Mouse (Mus musculus) liver, embryonic 12.5 days (tissue): ENCODE results near the gene CK137956. TPM values are rescaled to one million over a fixed set of nuclear protein-coding genes. Genes with fewer than 3 reads are reported as not detected.

Experiments used
- ATAC-seq: fragments of 200-750 bp; cut with Nextera tagmentation; 2 replicates; pipeline ENCODE4 v1.8.0; 2017; ENCODE audit warnings: moderate number of reproducible peaks, mild to moderate bottlenecking, moderate library complexity
- H3K27ac ChIP-seq: fragments of 300-500 bp; sonication (generic); 2 replicates; pipeline ENCODE4 v1.5.1; 2016; ENCODE audit warnings: mild to moderate bottlenecking
- H3K27me3 ChIP-seq: fragments of 300-500 bp; sonication (generic); replicated peaks from 2 replicates; pipeline ENCODE4 v1.6.1; 2016; ENCODE audit warnings: mild to moderate bottlenecking, moderate library complexity
- H3K36me3 ChIP-seq: fragments of 300-500 bp; sonication (generic); 2 replicates; pipeline ENCODE4 v1.6.1; 2016; ENCODE audit warnings: mild to moderate bottlenecking, moderate library complexity
- H3K4me1 ChIP-seq: fragments of 300-500 bp; sonication (generic); 2 replicates; pipeline ENCODE4 v1.6.1; 2016
- H3K4me2 ChIP-seq: fragments of 300-500 bp; sonication (generic); 2 replicates; pipeline ENCODE4 v1.6.1; 2016; ENCODE audit warnings: mild to moderate bottlenecking, moderate library complexity
- H3K4me3 ChIP-seq: fragments of 300-500 bp; sonication (generic); 2 replicates; pipeline ENCODE4 v1.5.1; 2016; ENCODE audit warnings: mild to moderate bottlenecking, moderate library complexity
- H3K9ac ChIP-seq: fragments of 300-500 bp; sonication (generic); 2 replicates; pipeline ENCODE4 v1.6.1; 2016; ENCODE audit warnings: mild to moderate bottlenecking, moderate library complexity
- H3K9me3 ChIP-seq: fragments of 300-500 bp; sonication (generic); replicated peaks from 2 replicates; pipeline ENCODE4 v1.6.1; 2016; ENCODE audit warnings: mild to moderate bottlenecking, moderate library complexity
- WGBS: fragments of 180-500 bp; shearing (Covaris S2); methylation state at CpG from one replicate; pipeline ENCODE4 v1.1.7; 2016; ENCODE audit not compliant: insufficient replicate concordance; 5-methylcytosine and 5-hydroxymethylcytosine counted together
- polyA plus RNA-seq: library from polyadenylated mRNA; unstranded; fragments of >200 nt; fragmentation: Nextera tagmentation; extraction: Ambion mirVana; gene quantifications from 2 replicates; pipeline ENCODE4 v1.2.1, GENCODE M21; 2016

The CK137956 gene
- polyA plus RNA-seq, 1 experiment from 2014 or later = not detected

- Histone ChIP-seq H3K36me3 (no peaks in the 10 kb centered on the region), H3K4me1 (no peaks in the 10 kb centered on the region), H3K27ac (no peak overlapping the region), H3K4me3 (no peak overlapping the region), H3K27me3 (peaks cover 52% of the 10 kb centered on the region), H3K4me2 (no peak overlapping the region), H3K9me3 (no peaks in the 10 kb centered on the region), H3K9ac (no peak overlapping the region)
- WGBS = 75% methylated on average over 2 of the region's 2 CpGs
- no peak for ATAC-seq
Observed at GRCm38 (mm10) chr4:127984426-127984825, 13.7 kb upstream of the CK137956 start.

- H3K9me3 ChIP-seq = no peaks in the 10 kb centered on the region
- no peaks in the 10 kb centered on the region for H3K36me3 ChIP-seq
- no peak overlapping the region for H3K9ac ChIP-seq
- 64% methylated on average over 6 of the region's 6 CpGs for WGBS
- no peak overlapping the region for H3K4me3 ChIP-seq
- no peak overlapping the region for H3K4me2 ChIP-seq
- ATAC-seq = no peak
- H3K4me1 ChIP-seq = no peaks in the 10 kb centered on the region
- peaks cover 19% of the 10 kb centered on the region for H3K27me3 ChIP-seq
- H3K27ac ChIP-seq = no peak overlapping the region
Observed at GRCm38 (mm10) chr4:127981125-127981524, 10.4 kb upstream of the CK137956 start.

- no peak overlapping the region for H3K27ac ChIP-seq
- WGBS = 63% methylated on average over 3 of the region's 3 CpGs
- no peaks in the 10 kb centered on the region for H3K4me1 ChIP-seq
- H3K9me3 ChIP-seq = no peaks in the 10 kb centered on the region
- H3K4me3 ChIP-seq = no peak overlapping the region
- no peak overlapping the region for H3K9ac ChIP-seq
- H3K4me2 ChIP-seq = no peak overlapping the region
- H3K27me3 ChIP-seq = peaks cover 41% of the 10 kb centered on the region
- no peak for ATAC-seq
- H3K36me3 ChIP-seq = no peaks in the 10 kb centered on the region
Observed at GRCm38 (mm10) chr4:127972976-127973375, 2.2 kb upstream of the CK137956 start.

- Histone ChIP-seq H3K4me3 (no peak overlapping the region), H3K27me3 (peaks cover 41% of the 10 kb centered on the region), H3K9me3 (no peaks in the 10 kb centered on the region), H3K9ac (no peak overlapping the region), H3K4me1 (no peaks in the 10 kb centered on the region), H3K4me2 (no peak overlapping the region), H3K27ac (no peak overlapping the region), H3K36me3 (no peaks in the 10 kb centered on the region)
- ATAC-seq = no peak
- WGBS = 5% methylated on average over 7 of the region's 7 CpGs
Observed at GRCm38 (mm10) chr4:127970018-127970421, 731 bp downstream of the CK137956 start.

DNA sequence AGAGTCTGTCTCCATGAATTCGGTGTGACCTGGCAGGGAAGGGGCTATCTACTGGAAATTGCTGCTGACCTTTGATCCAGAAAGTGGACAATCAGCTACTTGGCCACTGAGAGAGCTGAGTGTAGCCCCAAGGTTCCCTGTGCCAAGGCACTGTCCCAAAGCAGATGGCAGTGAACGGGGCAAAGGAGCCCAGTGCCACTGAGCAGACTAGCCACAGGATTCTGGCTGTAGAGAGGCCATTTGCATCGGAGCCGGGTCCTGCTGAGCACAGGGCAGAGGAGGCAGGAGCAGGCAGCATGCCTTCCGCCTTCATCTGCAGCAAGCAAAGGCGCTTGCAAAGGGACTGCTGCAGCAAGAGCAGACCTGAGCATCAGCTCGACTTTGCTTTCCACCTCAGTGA lies 1.6 kb downstream of the CK137956 start:
- no peaks in the 10 kb centered on the region for H3K9me3 ChIP-seq
- WGBS = 11% methylated on average over 7 of the region's 7 CpGs

GRCm38 (mm10) chr4:127953006-127953710 lies 17.6 kb downstream of the CK137956 start:
- ATAC-seq = no peak

More for the DNA sequence above, 1.6 kb downstream of the CK137956 start:
- ATAC-seq = no peak
- Histone ChIP-seq H3K4me1 (no peaks in the 10 kb centered on the region), H3K36me3 (no peaks in the 10 kb centered on the region), H3K4me2 (no peak overlapping the region), H3K27ac (no peak overlapping the region), H3K9ac (no peak overlapping the region), H3K4me3 (no peak overlapping the region), H3K27me3 (peaks cover 41% of the 10 kb centered on the region)

DNA sequence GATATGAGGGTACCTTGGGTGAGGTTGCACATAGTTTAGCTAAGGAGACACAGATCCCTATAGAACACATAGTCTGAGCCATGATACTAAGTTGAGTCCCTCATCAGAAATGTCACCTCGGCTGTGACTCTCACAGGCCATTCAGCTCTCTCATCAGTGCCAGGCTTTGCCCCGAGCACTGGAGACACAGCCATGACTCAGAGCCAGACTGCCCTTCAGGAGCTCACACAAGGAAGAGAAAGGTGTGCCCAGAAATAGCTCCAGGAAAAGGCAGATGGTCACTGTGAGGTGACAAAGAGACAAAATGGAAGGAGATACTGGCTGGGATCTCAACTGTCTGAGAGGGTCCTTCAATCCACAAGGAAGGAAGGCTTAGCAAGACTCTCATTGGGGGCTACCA lies 23.1 kb downstream of the CK137956 start:
- Histone ChIP-seq H3K4me2 (no peak overlapping the region), H3K4me1 (no peaks in the 10 kb centered on the region), H3K27ac (no peak overlapping the region), H3K27me3 (no peaks in the 10 kb centered on the region), H3K4me3 (no peak overlapping the region), H3K9me3 (no peaks in the 10 kb centered on the region), H3K9ac (no peak overlapping the region), H3K36me3 (no peaks in the 10 kb centered on the region)
- ATAC-seq = no peak
- 25% methylated on average over 2 of the region's 2 CpGs for WGBS

More at GRCm38 (mm10) chr4:127953006-127953710, 17.6 kb downstream of the CK137956 start:
- no peak overlapping the region for H3K4me2 ChIP-seq
- H3K27me3 ChIP-seq = no peaks in the 10 kb centered on the region
- 32% methylated on average over 10 of the region's 10 CpGs for WGBS
- H3K9me3 ChIP-seq = peaks cover 12% of the 10 kb centered on the region; the same call in 1 of the 2 replicates
- no peak overlapping the region for H3K27ac ChIP-seq
- no peaks in the 10 kb centered on the region for H3K4me1 ChIP-seq
- no peak overlapping the region for H3K4me3 ChIP-seq
- H3K9ac ChIP-seq = no peak overlapping the region
- no peaks in the 10 kb centered on the region for H3K36me3 ChIP-seq

DNA sequence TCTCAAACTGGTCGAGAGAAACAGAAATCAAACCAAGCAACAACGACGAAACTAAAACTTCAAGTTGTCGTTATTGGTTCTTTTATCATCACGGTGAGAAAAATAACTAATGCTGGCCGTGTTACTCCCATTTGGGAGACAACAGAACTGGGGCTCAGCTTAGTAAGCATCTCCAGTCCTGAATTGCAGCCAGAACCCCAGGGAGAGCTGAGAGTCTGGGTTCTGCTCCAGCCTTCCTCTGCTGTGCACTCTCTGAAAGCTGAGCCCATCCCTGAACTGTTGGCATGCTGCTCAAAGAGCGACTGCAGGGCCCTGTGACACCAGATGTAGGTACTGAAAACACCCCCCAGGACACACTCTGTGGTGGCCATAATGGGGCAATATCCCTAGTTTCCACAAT lies 33.3 kb downstream of the CK137956 start:
- Histone ChIP-seq H3K27ac (no peak overlapping the region), H3K4me1 (no peaks in the 10 kb centered on the region), H3K27me3 (no peaks in the 10 kb centered on the region), H3K36me3 (no peaks in the 10 kb centered on the region), H3K9me3 (no peaks in the 10 kb centered on the region), H3K4me2 (no peak overlapping the region), H3K9ac (no peak overlapping the region), H3K4me3 (no peak overlapping the region)
- 67% methylated on average over 7 of the region's 7 CpGs for WGBS
- no peak for ATAC-seq

- Histone ChIP-seq H3K9me3 (no peaks in the 10 kb centered on the region), H3K4me2 (no peak overlapping the region), H3K4me3 (no peak overlapping the region), H3K36me3 (no peaks in the 10 kb centered on the region), H3K9ac (no peak overlapping the region), H3K27me3 (no peaks in the 10 kb centered on the region), H3K27ac (no peak overlapping the region), H3K4me1 (no peaks in the 10 kb centered on the region)
- 34% methylated on average over 3 of the region's 3 CpGs for WGBS
- no peak for ATAC-seq
Observed at GRCm38 (mm10) chr4:127935369-127935768, 35.4 kb downstream of the CK137956 start.

DNA sequence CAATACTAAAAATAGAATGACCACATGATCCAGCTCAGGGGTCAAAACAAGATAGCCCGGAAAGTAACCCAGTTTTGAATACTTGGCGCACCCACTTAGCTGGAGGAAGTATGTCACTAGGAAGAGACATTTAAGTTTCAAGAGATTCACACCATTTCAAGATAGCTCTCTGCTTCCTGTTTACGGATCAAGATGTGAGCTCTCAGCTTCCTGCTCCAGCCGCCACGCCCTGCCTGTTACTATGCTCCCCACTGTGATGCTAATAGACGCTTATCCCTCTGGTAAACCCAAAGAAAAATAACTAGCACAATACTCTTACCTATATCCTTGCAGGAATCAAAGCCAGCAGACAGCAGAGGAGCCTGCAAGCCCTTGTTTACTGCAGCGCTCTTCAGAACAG lies 57.2 kb downstream of the CK137956 start:
- no peak for ATAC-seq
- WGBS = 67% methylated on average over 7 of the region's 7 CpGs

DNA sequence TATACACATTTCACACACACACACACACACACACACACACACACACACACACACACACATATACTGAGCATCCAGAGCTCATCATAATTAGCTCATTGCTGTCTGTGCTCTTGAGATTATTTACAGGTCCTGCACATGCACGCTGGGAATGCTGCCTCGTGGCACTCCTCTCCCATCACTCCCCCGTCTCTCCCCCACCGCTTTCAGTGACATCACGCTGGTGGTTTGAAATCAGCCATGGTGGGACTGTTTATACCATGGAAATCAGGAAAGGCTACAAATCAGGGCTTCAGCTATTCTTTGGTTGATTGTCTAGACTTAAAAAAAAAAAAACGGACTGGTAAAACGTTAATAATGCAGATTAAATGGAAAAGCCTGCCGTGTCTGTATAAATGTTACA lies 63.6 kb downstream of the CK137956 start:
- no peaks in the 10 kb centered on the region for H3K27me3 ChIP-seq
- H3K4me3 ChIP-seq = no peak overlapping the region
- no peaks in the 10 kb centered on the region for H3K36me3 ChIP-seq
- no peak overlapping the region for H3K9ac ChIP-seq
- H3K27ac ChIP-seq = no peak overlapping the region
- ATAC-seq = no peak
- no peaks in the 10 kb centered on the region; the same call in 1 of the 2 replicates for H3K9me3 ChIP-seq
- H3K4me1 ChIP-seq = no peaks in the 10 kb centered on the region
- WGBS = 69% methylated on average over 8 of the region's 8 CpGs
- H3K4me2 ChIP-seq = no peak overlapping the region

More for the DNA sequence above, 57.2 kb downstream of the CK137956 start:
- Histone ChIP-seq H3K4me2 (no peak overlapping the region), H3K9ac (no peak overlapping the region), H3K4me1 (no peaks in the 10 kb centered on the region), H3K4me3 (no peak overlapping the region), H3K9me3 (0 out of 2 replicates have a peak, but pooled peaks cover 20% of the 10 kb centered on the region), H3K36me3 (no peaks in the 10 kb centered on the region), H3K27me3 (no peaks in the 10 kb centered on the region), H3K27ac (no peak overlapping the region)

- no peak for ATAC-seq
- no peaks in the 10 kb centered on the region for H3K27me3 ChIP-seq
- no peak overlapping the region for H3K9ac ChIP-seq
- no peak overlapping the region for H3K4me2 ChIP-seq
- no peaks in the 10 kb centered on the region for H3K36me3 ChIP-seq
- no peaks in the 10 kb centered on the region; the same call in 1 of the 2 replicates for H3K9me3 ChIP-seq
- WGBS = 42% methylated on average over 3 of the region's 3 CpGs
- H3K27ac ChIP-seq = no peak overlapping the region
- no peaks in the 10 kb centered on the region for H3K4me1 ChIP-seq
- H3K4me3 ChIP-seq = no peak overlapping the region
Observed at GRCm38 (mm10) chr4:127903954-127904353, 66.8 kb downstream of the CK137956 start.
